Mouse (Mus musculus) left cerebral cortex, adult 18-20 months (tissue): ENCODE measurements at regions not wholly inside any gene's neighbourhood (a gene's known extent, or its start where the extent isn't known, plus 50 kb on each side); places are given as distances from the start of the nearest gene placed in this dataset.
"Not testable (repeated sequence)": the region's sequence is repeated elsewhere in the genome, so short reads cannot be mapped to it uniquely, and the experiment has no call there.

Experiments
- DNase-seq, 2 experiments: peaks; one replicate each; pipeline ENCODE4 v3.0.0; 2021 to 2022; ENCODE audit warnings: low spot score in 2 of 2, mixed read lengths in 1 of 2

DNA sequence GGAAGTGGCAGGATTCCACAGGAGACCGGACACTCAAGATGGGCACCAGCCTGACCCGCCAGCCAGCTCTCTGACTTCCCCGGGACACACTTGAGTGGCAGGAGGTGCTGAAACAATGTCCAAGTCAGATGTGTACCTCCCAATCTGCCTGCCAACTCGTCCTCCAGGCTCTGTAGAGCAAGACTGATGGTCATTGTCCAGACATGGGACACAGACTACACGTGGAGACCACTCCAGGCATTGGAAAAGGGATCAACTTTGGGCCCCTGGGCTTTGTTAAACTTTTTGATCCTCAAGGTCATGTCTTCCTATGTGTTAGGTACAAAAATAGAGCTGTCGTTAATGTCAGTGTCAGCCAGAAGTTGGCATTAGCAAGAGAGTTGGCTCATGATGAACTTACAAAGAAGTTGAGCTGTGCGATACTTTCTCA lies 214.6 kb downstream of the 3100002H09Rik start:
- no peak for DNase-seq

DNA sequence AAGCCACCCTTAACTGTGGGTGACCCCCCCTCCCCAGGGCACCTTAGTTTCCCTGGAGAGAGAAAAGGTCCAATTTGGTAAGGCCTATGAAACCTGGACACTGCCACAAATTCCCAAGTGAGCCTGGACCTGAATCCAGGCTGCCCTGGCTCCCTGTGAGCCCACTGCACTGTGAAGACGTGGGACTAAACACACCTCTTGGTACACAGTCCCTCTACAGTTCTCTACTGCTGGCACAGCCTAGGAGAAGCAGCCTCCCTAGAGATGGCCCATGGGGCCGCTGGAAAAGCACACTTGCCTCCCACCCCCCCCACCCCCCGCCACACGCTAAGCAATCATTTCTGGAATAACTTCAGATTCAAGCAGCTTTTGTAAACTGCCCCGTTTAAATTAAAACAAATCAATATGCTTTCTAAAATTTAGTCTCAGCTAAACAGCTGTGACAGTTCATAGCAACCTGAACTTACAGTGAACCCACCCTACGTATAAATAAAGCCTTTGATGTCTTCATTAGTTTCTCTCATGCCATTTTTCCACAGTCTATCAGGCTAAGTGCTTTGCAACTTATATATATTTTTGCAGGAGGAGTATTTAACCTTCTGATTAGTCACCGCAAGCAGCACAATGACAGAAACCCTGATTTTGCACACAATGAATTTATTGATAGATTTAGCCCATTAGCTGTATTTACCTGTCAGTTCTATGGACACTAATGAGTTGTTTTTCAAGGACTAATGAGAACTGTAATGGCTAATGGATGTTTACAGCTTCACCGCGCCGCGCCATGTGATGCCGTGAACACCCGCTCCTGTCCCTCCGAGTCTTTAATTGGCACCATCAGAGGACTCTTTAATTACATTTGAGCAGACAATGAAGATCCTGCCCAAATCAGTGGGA lies 215.3 kb downstream of the 3100002H09Rik start:
- DNase-seq: no peak

- DNase-seq: peak in 1 of 2 experiments; percentile 49
These were observed 217.0 kb downstream of the 3100002H09Rik start for GRCm38 (mm10) chr4:124393595-124393994.

DNA sequence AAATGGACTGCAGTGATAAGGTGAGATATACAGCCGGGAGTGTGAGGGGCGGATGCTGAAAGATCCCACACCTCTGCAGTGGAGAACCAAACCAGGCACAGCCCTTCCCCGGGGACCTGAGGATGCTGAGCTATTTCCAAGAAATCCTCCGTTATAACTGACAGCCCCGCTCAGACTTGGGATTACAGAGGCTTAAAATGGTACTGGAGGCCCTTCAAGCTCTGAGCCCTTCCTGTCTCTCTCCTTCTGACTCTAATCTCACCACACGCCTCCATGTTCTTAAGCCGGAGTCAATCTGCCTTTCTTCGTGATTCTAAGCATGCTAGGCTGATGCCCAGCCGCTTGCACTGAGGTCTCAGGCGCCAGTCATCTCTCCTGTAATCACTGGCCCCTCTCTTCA lies 221.5 kb downstream of the 3100002H09Rik start:
- DNase-seq: no peak

GRCm38 (mm10) chr4:124385106-124386055 lies 225.2 kb downstream of the 3100002H09Rik start:
- DNase-seq: no peak

DNA sequence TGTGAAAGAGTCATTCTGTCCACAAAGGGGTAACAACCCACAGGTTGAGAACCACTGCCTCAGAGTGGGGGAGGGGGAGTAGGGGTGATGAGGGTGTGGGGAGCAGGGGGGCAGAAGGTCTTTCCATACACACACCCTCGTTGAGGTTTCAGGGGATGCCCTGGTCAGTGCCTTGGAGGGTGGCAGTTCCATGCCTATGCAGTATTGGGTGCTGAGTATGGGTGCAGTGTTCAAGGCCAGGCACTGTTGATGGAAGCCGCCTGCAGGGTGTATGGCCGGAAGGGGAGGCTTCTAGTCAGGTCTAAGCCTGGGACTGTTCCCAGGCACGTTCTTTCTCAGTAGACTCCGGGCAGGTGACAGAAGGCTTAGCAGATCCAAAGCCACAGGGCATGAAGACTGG lies 234.1 kb downstream of the 3100002H09Rik start:
- DNase-seq: no peak

GRCm38 (mm10) chr4:124375581-124375980 lies 235.0 kb downstream of the 3100002H09Rik start:
- no peak for DNase-seq

GRCm38 (mm10) chr4:124368831-124369230 lies 241.8 kb downstream of the 3100002H09Rik start:
- no peak for DNase-seq

DNA sequence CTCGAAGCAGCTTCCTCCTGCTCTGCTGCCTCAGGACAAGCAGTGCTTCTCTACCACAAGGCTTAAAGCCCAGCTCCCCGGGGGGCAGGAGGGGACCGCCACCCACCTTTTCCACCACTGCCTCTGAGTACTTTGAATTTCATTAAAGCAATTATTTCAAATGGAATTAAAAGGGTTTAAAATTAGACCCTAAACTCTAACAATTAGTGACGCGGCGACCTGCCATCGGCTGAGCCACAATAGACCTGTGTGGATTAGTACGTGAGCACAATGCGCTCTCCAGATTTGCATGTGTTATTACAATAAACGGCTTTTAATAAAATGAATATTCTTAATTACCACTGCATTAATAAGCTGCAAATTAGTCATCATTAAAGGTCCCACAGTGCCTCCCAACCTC lies 242.5 kb downstream of the 3100002H09Rik start:
- no peak for DNase-seq

GRCm38 (mm10) chr4:124360578-124360908 lies 250.1 kb downstream of the 3100002H09Rik start:
- no peak for DNase-seq

- no peak for DNase-seq
These were observed 250.7 kb downstream of the 3100002H09Rik start for GRCm38 (mm10) chr4:124359707-124360577.

GRCm38 (mm10) chr4:124358456-124358855 lies 252.1 kb downstream of the 3100002H09Rik start:
- not testable (repeated sequence) for DNase-seq

DNA sequence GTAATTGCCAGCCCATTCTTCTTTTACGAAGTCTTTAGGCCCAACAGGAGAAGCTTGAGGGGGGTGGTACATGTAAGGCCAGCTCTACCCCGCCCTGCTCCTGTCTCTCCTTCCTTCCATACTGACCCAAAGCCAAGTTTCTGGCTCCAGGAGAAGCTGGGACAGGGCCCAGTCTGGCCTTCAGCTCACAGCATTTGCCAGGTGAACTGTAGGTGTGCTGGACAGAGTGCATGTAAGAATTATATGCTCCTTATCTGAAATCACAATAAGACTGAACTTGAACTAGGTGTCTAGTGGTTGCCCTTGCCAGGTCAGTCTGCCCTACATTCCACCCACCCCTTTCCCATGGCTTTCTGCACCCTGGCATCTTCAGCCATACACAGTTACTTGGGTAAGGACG lies 260.2 kb downstream of the 3100002H09Rik start:
- DNase-seq: no peak

GRCm38 (mm10) chr4:124349610-124350295 lies 260.9 kb downstream of the 3100002H09Rik start:
- DNase-seq: no peak

GRCm38 (mm10) chr4:124349055-124349454 lies 261.5 kb downstream of the 3100002H09Rik start:
- DNase-seq: no peak

GRCm38 (mm10) chr4:124340073-124340472 lies 270.5 kb downstream of the 3100002H09Rik start:
- DNase-seq: no peak

DNA sequence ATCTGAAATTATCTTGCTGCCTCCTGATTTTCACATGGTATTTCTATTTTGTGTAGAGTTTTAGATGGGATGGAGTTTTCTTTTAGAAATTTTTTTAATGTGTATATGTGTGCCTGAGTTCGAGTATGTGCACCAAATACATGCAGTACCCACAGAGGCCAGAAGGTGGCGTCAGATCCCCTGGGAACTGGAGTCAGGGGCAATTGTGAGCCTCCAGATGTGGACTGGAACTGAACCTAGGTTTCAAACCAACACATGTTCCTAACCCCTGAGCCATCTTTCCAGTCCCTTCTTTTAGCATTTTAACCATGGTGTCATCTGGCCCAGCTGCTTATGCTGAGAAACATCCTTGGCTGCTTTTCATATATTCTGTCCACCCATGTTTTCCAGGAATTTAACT lies 274.9 kb downstream of the 3100002H09Rik start:
- no peak for DNase-seq

DNA sequence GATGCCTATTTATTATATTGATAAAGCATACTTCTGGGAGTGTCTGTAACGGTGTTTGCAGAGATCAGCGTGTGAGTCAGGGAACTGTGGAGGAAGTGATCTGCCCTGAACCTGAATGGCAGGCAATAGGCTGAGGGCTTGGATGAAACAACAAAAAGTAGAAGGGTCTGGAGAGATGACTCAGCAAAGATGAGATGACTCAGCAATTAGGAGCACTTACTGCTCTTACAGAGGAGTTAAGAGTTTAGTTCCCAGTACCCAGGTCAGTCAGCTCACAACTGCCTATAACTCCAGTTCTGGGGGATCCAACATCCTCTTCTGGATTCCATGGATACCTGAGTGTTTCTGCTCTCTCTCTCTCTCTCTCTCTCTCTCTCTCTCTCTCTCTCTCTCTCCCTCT lies 277.6 kb downstream of the 3100002H09Rik start:
- DNase-seq: no peak

GRCm38 (mm10) chr4:124332416-124332815 lies 278.2 kb downstream of the 3100002H09Rik start:
- no peak for DNase-seq

- DNase-seq: no peak
These were observed 281.4 kb downstream of the 3100002H09Rik start for GRCm38 (mm10) chr4:124329107-124329771.
